Mouse (Mus musculus) embryonic facial prominence, embryonic 12.5 days (tissue): ENCODE data around the gene Eipr1. TPM values are rescaled to one million over a fixed set of nuclear protein-coding genes. Genes with fewer than 3 reads are reported as not detected.
A peak's percentile ranks its signal among the peaks of the same experiment; 100 is the strongest.

ENCODE experiments used
- ATAC-seq: fragments of 200-750 bp; cut with Nextera tagmentation; 2 replicates; pipeline ENCODE4 v1.8.0; 2017; ENCODE audit not compliant: insufficient number of reproducible peaks, insufficient read depth, low FRiP score, low TSS enrichment
- H3K27ac ChIP-seq: fragments of 300-500 bp; sonication (generic); 2 replicates; pipeline ENCODE4 v1.5.1; 2016; ENCODE audit warnings: mild to moderate bottlenecking
- H3K27me3 ChIP-seq: fragments of 300-500 bp; sonication (generic); 2 replicates; pipeline ENCODE4 v1.6.1; 2016; ENCODE audit warnings: mild to moderate bottlenecking, moderate library complexity
- H3K36me3 ChIP-seq: fragments of 300-500 bp; sonication (generic); 2 replicates; pipeline ENCODE4 v1.6.1; 2016; ENCODE audit warnings: mild to moderate bottlenecking
- H3K4me1 ChIP-seq: fragments of 300-500 bp; sonication (generic); 2 replicates; pipeline ENCODE4 v1.6.1; 2016
- H3K4me2 ChIP-seq: fragments of 300-500 bp; sonication (generic); replicated peaks from 2 replicates; pipeline ENCODE4 v1.6.1; 2016; ENCODE audit warnings: mild to moderate bottlenecking, moderate library complexity
- H3K4me3 ChIP-seq: fragments of 300-500 bp; sonication (generic); 2 replicates; pipeline ENCODE4 v1.5.1; 2016; ENCODE audit warnings: mild to moderate bottlenecking
- H3K9ac ChIP-seq: fragments of 300-500 bp; sonication (generic); 2 replicates; pipeline ENCODE4 v1.6.1; 2016; ENCODE audit warnings: mild to moderate bottlenecking, moderate library complexity
- H3K9me3 ChIP-seq: fragments of 300-500 bp; sonication (generic); 2 replicates; pipeline ENCODE4 v1.6.1; 2016; ENCODE audit warnings: mild to moderate bottlenecking, moderate library complexity
- WGBS: fragments of 180-500 bp; shearing (Covaris S2); methylation state at CpG from one replicate; pipeline ENCODE4 v1.1.7; 2016; 5-methylcytosine and 5-hydroxymethylcytosine counted together
- polyA plus RNA-seq: library from polyadenylated mRNA; unstranded; fragments of >200 nt; fragmentation: Nextera tagmentation; extraction: Ambion mirVana; gene quantifications from 2 replicates; pipeline ENCODE4 v1.2.1, GENCODE M21; 2016

The Eipr1 gene
- polyA plus RNA-seq: 31.1 and 35.8 TPM in 2 replicates

DNA sequence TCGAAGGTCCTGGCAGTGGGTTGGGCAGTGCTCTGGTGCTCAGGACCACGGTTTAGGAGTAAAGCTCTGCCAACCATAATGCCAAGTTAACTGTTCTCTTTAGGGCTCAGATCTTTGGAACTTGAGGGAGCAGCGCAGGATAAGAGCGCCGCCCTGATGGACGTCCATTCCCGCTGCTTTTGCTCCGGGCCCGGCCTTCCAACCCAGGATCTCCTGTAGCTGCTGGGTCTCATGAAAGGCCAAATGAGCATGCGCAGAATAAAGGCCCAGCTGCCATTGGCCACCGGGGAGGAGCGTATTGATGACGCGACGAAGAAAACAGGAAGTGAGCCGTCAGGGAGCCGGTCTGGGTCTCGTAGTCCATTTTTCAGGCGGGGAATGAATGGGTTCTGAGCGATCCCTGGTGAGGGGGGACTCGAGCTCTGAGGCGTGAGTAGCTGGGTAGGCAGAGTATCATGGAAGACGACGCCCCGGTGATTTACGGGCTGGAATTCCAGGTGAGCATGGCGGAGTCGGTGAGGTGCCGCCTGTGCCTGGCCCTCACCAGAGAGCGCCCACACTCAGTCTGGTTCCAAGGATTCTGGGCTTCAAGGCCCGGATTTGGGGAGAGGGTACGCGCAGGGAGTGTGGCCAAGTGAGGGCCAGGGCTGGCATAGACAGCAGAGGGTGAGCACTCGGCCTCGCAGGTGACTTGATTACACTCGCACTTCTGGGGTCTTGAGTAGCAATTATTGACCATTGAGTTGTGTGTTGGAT, at the start of gene Eipr1:
Eipr1 (plus strand) TSS at position 296 of the 756 bp plus-strand sequence.
- Histone ChIP-seq H3K9me3 (no peaks in the 10 kb centered on the region), H3K4me3 (peak within 1 kb of the TSS; percentile 67), H3K27ac (no peak within 1 kb of the TSS), H3K27me3 (no peaks in the 10 kb centered on the region), H3K36me3 (peaks cover 7% of the 10 kb centered on the region; the same call in 1 of the 2 replicates), H3K4me2 (peak within 1 kb of the TSS; percentile 86), H3K9ac (peak within 1 kb of the TSS; percentile 56), H3K4me1 (0 out of 2 replicates have a peak, but pooled peaks cover 8% of the 10 kb centered on the region)
- ATAC-seq: peak; percentile 80
- 4% methylated on average over 36 of the region's 36 CpGs for WGBS

DNA sequence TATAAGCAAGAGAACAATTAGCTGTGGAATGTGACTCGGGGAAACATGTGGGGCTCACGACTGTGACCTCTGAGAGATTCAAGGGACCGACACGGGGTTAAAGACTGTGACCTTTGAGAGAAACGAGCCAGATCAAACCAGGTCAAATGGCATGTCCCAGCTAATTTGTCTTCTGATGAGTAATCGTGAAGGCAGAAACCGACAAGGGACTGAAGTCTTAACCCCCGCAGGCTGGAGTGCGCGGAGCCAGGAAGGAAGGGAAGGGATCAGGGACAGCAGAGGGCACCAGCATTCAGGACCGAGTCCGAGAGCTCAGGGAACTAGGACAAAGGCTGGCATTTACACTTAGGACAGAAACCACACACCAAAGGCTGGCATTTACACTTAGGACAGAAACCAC, 47.2 kb upstream of the Eipr1 start:
- no peak overlapping the region for H3K9ac ChIP-seq
- H3K9me3 ChIP-seq: no peaks in the 10 kb centered on the region
- peaks cover 3% of the 10 kb centered on the region for H3K36me3 ChIP-seq
- H3K4me2 ChIP-seq: no peak overlapping the region
- 13% methylated on average over 12 of the region's 12 CpGs for WGBS
- H3K4me1 ChIP-seq: peaks cover 10% of the 10 kb centered on the region
- no peaks in the 10 kb centered on the region for H3K27me3 ChIP-seq
- ATAC-seq: no peak
- no peak overlapping the region for H3K27ac ChIP-seq
- H3K4me3 ChIP-seq: no peak overlapping the region

DNA sequence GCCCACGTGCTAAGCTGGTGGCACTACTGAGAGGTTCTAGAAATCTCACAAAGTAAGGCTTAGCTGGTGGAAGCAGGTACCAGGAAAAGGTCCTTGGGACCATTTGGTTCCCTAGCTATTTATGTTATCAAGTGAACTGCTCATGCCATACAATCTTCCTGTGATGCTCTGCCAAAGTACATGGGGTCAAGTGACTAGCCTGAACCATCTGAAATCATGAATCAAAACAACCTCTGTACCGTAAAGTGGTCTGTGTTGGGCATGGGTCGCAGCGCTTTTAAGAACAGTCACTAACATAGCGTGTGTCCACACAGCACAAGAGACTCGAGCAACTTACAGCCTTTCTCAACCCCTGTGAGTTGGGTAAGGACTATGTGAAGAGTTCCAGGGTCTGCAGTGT, 46.4 kb upstream of the Eipr1 start:
- H3K9ac ChIP-seq: no peak overlapping the region
- no peak overlapping the region for H3K4me3 ChIP-seq
- H3K36me3 ChIP-seq: peaks cover 11% of the 10 kb centered on the region
- H3K27ac ChIP-seq: no peak overlapping the region
- H3K4me2 ChIP-seq: no peak overlapping the region
- 85% methylated on average over 6 of the region's 6 CpGs for WGBS
- H3K27me3 ChIP-seq: no peaks in the 10 kb centered on the region
- no peak for ATAC-seq
- no peaks in the 10 kb centered on the region for H3K9me3 ChIP-seq
- peaks cover 6% of the 10 kb centered on the region for H3K4me1 ChIP-seq

DNA sequence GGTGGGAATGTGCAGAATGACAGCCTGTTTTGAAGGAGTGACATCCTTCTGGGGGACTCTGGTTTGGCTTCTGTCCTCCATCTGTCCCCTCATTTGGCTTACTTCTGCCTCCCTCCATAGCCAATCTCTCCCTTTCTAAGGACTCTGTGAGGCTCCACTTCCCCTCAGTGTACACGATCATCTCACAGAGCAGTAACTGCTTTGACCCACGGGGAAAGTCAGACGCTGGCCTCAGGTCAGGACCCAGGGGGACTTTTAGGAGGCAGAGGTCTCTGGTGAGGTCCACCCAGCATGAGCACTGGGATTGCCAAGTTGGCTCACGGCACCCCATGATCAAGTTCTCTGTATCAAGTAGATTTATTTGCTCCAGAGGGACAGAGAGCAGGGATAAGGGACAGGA, 43.4 kb upstream of the Eipr1 start:
- WGBS: 75% methylated on average over 4 of the region's 4 CpGs
- peaks cover 36% of the 10 kb centered on the region for H3K36me3 ChIP-seq

DNA sequence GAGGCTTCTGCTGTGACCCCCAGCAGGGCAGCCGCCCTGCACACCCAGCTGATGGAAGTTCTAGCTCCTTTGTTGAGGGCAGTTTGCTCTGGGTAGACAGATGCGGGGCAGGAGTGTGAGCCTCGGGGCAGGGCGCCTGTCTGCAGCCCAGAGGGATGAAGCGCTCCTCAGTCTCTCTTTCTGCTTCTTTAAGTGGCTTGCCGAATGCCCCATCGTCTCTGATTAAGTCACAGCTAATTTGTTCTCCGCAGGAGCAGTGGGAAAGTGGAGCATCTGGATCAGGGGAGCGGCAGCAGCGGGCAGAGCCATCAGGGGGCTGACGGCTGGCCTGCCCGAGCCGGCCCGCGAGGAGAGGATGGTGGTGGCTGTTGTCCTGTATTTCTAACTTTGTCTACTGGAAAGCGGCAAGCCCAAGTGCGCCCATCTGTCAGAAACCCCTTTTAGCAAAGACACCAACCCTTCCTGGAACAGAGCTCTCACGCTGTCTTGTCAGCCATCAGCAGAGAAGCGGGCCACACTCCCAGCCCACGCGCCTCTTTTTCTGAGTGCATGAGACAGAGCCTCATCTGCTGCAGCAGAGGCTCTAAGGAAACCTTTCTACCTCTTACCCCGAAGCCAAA, 40.9 kb upstream of the Eipr1 start:
- Histone ChIP-seq H3K27ac (no peak overlapping the region), H3K36me3 (peaks cover 51% of the 10 kb centered on the region), H3K4me1 (no peaks in the 10 kb centered on the region), H3K27me3 (no peaks in the 10 kb centered on the region), H3K9ac (no peak overlapping the region), H3K4me2 (no peak overlapping the region), H3K4me3 (no peak overlapping the region), H3K9me3 (no peaks in the 10 kb centered on the region)
- WGBS: 69% methylated on average over 22 of the region's 22 CpGs
- ATAC-seq: no peak

More for the DNA sequence above, 43.4 kb upstream of the Eipr1 start:
- H3K4me1 ChIP-seq: peaks cover 5% of the 10 kb centered on the region
- ATAC-seq: no peak
- H3K27me3 ChIP-seq: no peaks in the 10 kb centered on the region
- no peak overlapping the region for H3K9ac ChIP-seq
- no peaks in the 10 kb centered on the region for H3K9me3 ChIP-seq
- H3K4me2 ChIP-seq: no peak overlapping the region
- no peak overlapping the region for H3K4me3 ChIP-seq
- no peak overlapping the region for H3K27ac ChIP-seq

DNA sequence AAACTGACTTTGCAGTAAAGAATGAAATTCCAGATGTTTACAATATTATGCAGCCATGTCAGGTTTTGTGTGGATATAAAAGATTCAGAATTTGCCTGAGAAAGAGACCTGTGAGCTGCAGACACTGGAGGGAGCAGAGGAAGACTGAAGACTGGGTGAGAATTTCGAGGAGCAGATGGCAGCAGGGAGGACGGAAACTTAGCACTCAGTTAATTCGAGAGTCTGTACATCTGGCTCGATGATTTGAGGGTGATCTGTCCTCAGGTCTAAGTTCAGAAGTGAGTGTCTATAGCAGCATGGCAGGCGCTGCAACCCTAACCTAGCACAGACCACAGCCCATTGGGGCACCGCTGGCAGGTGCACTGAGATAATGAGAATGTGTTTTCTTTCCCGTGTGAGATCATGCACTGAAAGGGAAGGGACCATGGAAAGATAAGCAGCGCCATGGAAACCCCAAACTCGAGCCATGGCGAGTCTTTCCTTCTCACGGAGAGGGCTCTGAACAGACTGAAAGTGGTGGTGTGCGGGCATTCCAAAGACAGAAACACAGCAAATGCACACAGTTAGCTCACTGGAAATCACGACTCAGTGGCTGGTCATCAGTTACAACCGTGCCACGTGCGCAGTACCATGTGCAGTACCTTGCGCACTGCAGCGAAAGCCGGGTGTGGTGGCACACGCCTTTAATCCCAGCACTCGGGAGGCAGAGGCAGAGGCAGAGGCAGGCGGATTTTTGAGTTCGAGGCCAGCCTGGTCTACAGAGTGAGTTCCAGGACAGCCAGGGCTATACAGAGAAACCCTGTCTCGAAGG, 36.6 kb upstream of the Eipr1 start:
- H3K27me3 ChIP-seq: no peaks in the 10 kb centered on the region

DNA sequence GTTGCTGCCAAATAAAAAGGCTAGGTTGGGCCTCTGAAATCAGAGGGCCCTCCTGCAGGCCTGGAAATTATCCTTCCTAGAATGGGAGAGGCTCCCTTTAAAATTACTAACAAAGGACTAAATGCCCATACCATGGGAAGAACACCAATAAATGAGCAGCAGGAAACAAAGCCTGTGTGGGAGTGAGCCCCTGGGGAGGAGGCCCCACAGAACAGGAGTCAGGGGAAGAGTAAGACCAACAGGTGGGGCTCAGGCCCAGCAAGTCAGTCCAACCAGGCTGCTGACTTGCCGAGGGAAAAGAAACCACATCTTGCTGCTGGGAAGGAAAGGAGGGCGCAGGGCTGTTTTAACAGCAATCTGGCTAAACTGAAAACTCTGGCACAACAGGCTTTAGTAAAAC, 34.5 kb upstream of the Eipr1 start:
- no peak for ATAC-seq
- H3K27me3 ChIP-seq: no peaks in the 10 kb centered on the region
- 80% methylated on average over 2 of the region's 2 CpGs for WGBS
- no peak overlapping the region for H3K4me3 ChIP-seq
- no peaks in the 10 kb centered on the region for H3K9me3 ChIP-seq
- no peak overlapping the region for H3K9ac ChIP-seq
- H3K4me2 ChIP-seq: no peak overlapping the region
- H3K36me3 ChIP-seq: peaks cover 54% of the 10 kb centered on the region
- H3K27ac ChIP-seq: no peak overlapping the region
- H3K4me1 ChIP-seq: no peaks in the 10 kb centered on the region

More for the DNA sequence above, 36.6 kb upstream of the Eipr1 start:
- 90% methylated on average over 24 of the region's 24 CpGs for whole genome bisulfite sequencing
- Histone ChIP-seq H3K36me3 (peaks cover 52% of the 10 kb centered on the region), H3K4me3 (no peak overlapping the region), H3K9ac (no peak overlapping the region), H3K9me3 (no peaks in the 10 kb centered on the region), H3K27ac (no peak overlapping the region), H3K4me1 (no peaks in the 10 kb centered on the region), H3K4me2 (no peak overlapping the region)
- ATAC-seq: no peak

DNA sequence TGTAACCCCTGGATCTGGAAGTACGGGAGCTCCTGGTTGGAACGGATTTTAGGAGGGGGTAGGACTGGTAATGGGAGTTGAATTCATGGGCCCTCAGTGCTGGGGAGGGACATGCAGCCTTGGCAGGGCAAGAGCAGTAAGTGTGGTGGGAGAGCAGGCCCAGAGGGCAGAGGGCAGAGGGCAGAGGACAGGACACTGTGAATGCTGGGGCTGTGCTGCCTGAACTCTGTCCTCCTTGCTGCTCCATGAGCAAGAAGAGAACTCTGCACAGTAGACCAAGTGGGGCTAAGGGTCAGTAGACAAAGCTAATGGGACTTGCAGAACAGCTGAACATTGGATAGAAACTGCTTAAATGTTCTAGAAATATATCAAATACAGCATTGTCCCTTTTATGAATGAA, 33.5 kb upstream of the Eipr1 start:
- H3K27ac ChIP-seq: no peak overlapping the region
- no peak overlapping the region for H3K4me2 ChIP-seq
- H3K9me3 ChIP-seq: no peaks in the 10 kb centered on the region
- H3K4me3 ChIP-seq: no peak overlapping the region
- ATAC-seq: no peak
- peaks cover 51% of the 10 kb centered on the region for H3K36me3 ChIP-seq
- no peak overlapping the region for H3K9ac ChIP-seq
- H3K4me1 ChIP-seq: no peaks in the 10 kb centered on the region
- 86% methylated on average over 2 of the region's 2 CpGs for WGBS
- no peaks in the 10 kb centered on the region for H3K27me3 ChIP-seq

DNA sequence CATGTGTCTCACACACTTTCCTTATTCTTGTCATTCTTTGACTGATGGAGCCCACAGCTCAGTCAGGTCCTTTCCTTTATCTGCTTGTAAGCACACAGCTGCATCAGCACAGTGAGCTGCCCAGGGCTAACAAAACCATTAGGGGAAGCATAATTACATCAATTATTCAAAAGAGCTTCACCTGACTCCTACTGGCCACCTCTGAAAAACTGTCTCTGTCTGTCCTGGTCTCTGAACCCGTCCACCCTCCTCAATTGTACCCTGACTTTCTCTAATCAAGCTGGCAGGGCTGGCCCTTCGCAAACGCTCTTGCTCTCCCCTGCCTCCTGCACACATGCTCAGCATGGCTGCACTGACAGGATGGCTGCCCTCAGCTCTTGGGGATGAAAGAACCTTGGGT, 27.2 kb upstream of the Eipr1 start:
- Histone ChIP-seq H3K4me1 (no peaks in the 10 kb centered on the region), H3K4me2 (no peak overlapping the region), H3K9me3 (no peaks in the 10 kb centered on the region), H3K36me3 (peaks cover 44% of the 10 kb centered on the region), H3K4me3 (no peak overlapping the region), H3K27me3 (no peaks in the 10 kb centered on the region), H3K27ac (no peak overlapping the region), H3K9ac (no peak overlapping the region)
- ATAC-seq: no peak
- 66% methylated on average over 3 of the region's 3 CpGs for WGBS

DNA sequence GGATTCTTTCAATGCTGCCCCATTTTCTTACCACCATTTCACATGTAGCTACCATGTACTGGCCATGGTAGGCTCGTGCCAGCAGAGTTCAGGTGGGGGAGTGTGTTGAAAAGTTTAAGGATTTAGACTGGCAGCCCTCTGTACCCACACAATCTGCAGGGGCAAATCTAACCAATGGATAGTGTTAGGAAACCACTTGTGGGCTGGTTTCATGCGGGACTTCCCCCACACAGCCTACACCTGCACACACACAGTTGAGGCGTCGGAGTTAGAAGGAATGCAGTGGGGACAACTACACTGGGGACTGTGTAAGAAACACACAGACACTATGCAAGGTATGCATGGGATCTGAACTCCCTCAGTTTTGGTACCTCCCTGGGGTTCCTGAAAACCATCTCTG, 25.4 kb upstream of the Eipr1 start:
- no peak for ATAC-seq
- H3K9ac ChIP-seq: no peak overlapping the region
- H3K27me3 ChIP-seq: no peaks in the 10 kb centered on the region
- H3K4me2 ChIP-seq: no peak overlapping the region
- peaks cover 37% of the 10 kb centered on the region for H3K36me3 ChIP-seq
- H3K27ac ChIP-seq: no peak overlapping the region
- H3K9me3 ChIP-seq: no peaks in the 10 kb centered on the region
- 91% methylated on average over 4 of the region's 4 CpGs for whole genome bisulfite sequencing
- no peak overlapping the region for H3K4me3 ChIP-seq
- no peaks in the 10 kb centered on the region for H3K4me1 ChIP-seq

DNA sequence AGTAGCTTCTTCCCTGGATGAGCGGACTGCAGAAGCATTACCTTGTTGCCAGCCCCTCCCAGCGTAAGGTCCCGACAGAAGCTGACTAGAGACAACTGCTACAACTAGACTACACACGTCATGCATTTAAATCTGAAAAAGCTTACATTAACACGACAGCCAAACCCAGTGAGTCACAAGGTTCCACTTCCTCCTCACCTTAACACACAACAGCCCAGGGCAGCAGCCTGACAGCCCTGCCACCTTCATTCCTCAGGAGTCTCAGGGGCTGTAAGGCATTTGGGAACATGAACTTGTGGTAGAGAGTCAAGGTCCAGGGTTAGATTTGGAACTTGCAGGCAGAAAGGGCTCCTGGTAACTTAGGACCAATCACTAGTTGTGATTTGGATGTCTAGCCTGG, 24.5 kb upstream of the Eipr1 start:
- Histone ChIP-seq H3K36me3 (peaks cover 33% of the 10 kb centered on the region), H3K9ac (no peak overlapping the region), H3K9me3 (no peaks in the 10 kb centered on the region), H3K4me1 (no peaks in the 10 kb centered on the region), H3K27ac (no peak overlapping the region), H3K4me3 (no peak overlapping the region), H3K4me2 (no peak overlapping the region), H3K27me3 (no peaks in the 10 kb centered on the region)
- no peak for ATAC-seq
- WGBS: 89% methylated on average over 5 of the region's 5 CpGs
